Mouse (Mus musculus): ENCODE results near the gene Agpat3. TPM values are rescaled to one million over a fixed set of nuclear protein-coding genes. Genes with fewer than 3 reads are reported as not detected.

Gene Agpat3
- total and polyA plus RNA-seq, 3 experiments, result 0.07 TPM; not detected in 2

- no peaks in the 10 kb centered on the region for H3K79me2 ChIP-seq (ENCODE audit: control insufficient read depth, insufficient read depth, low read length, poor library complexity)
- H3K27ac ChIP-seq (ENCODE audit: control insufficient read depth, low read depth, low read length), result no peak overlapping the region
- H3K9me3 ChIP-seq (replicated peaks; ENCODE audit: insufficient read depth, low read length), result no peaks in the 10 kb centered on the region
- no peak for DNase-seq (ENCODE audit: low read depth, low spot score)
- no peak for TF ChIP-seq CHD2 (IDR thresholded peaks at IDR 0.05; ENCODE audit: low read length)
- no peak for TF ChIP-seq ZNF384 (IDR thresholded peaks at IDR 0.05; ENCODE audit: low read depth, low read length)
- TF ChIP-seq SIN3A (IDR thresholded peaks at IDR 0.05; ENCODE audit: low read length), result no peak
- no peak for TF ChIP-seq MAZ (IDR thresholded peaks at IDR 0.05; ENCODE audit: low read depth, low read length)
- no peak for TF ChIP-seq ZKSCAN1 (IDR thresholded peaks at IDR 0.05; ENCODE audit: low read depth, low read length)
- no peak for TF ChIP-seq USF1 (IDR thresholded peaks at IDR 0.05; ENCODE audit: low read depth, low read length)
- no peak for TF ChIP-seq UBTF (IDR thresholded peaks at IDR 0.05; ENCODE audit: borderline replicate concordance, insufficient read depth, low read depth, low read length)
- no peak for TF ChIP-seq MXI1 (IDR thresholded peaks at IDR 0.05; ENCODE audit: low read depth, low read length)
- no peak for TF ChIP-seq MAFK (IDR thresholded peaks at IDR 0.05; ENCODE audit: borderline replicate concordance, low read depth, low read length)
- H3K36me3 ChIP-seq (ENCODE audit: control insufficient read depth in 1 of 2, insufficient read depth in 2 of 2, low read length in 2 of 2), result no peaks in the 10 kb centered on the region
- no peak overlapping the region for H3K4me3 ChIP-seq (ENCODE audit: control insufficient read depth in 1 of 2, insufficient read depth in 1 of 2, low read depth in 2 of 2, low read length in 2 of 2)
- no peaks in the 10 kb centered on the region for H3K4me1 ChIP-seq (ENCODE audit: control insufficient read depth in 1 of 2, insufficient read depth in 2 of 2, low read length in 2 of 2)
- H3K27me3 ChIP-seq (ENCODE audit: control insufficient read depth in 1 of 2, insufficient read depth in 2 of 2, low read length in 2 of 2), result peaks cover 1 to 6% of the 10 kb centered on the region in 2 experiments
- H3K9ac ChIP-seq (ENCODE audit: control insufficient read depth, low read depth, low read length, poor library complexity, severe bottlenecking), result no peak overlapping the region
Measured at GRCm38 (mm10) chr10:78320526-78320925, 31.8 kb downstream of the Agpat3 start.

- TF ChIP-seq CHD2 (IDR thresholded peaks at IDR 0.05; ENCODE audit: low read length) (no peak), POLR2A (IDR thresholded peaks at IDR 0.05; ENCODE audit: control insufficient read depth in 1 of 2, insufficient read depth in 1 of 2, low read depth in 1 of 2, low read length in 2 of 2, poor library complexity in 1 of 2) (no peak), KAT2A (conservative IDR thresholded peaks at IDR 0.05; ENCODE audit: low read depth, low read length) (no peak), ZNF384 (IDR thresholded peaks at IDR 0.05; ENCODE audit: low read depth, low read length) (no peak), CHD1 (IDR thresholded peaks at IDR 0.05; ENCODE audit: low read depth, low read length) (no peak), ETS1 (IDR thresholded peaks at IDR 0.05; ENCODE audit: low read depth, low read length) (no peak)
- Histone ChIP-seq H3K36me3 (ENCODE audit: control insufficient read depth in 1 of 2, insufficient read depth in 2 of 2, low read length in 2 of 2) (no peaks in the 10 kb centered on the region), H3K4me1 (ENCODE audit: control insufficient read depth in 1 of 2, insufficient read depth in 2 of 2, low read length in 2 of 2) (no peaks in the 10 kb centered on the region), H3K9me3 (replicated peaks; ENCODE audit: insufficient read depth, low read length) (no peaks in the 10 kb centered on the region), H3K9ac (ENCODE audit: control insufficient read depth, low read depth, low read length, poor library complexity, severe bottlenecking) (no peak overlapping the region), H3K4me3 (ENCODE audit: control insufficient read depth in 1 of 2, insufficient read depth in 1 of 2, low read depth in 2 of 2, low read length in 2 of 2) (no peak overlapping the region), H3K27me3 (ENCODE audit: control insufficient read depth in 1 of 2, insufficient read depth in 2 of 2, low read length in 2 of 2) (peaks cover 1 to 8% of the 10 kb centered on the region in 2 experiments), H3K79me2 (ENCODE audit: control insufficient read depth, insufficient read depth, low read length, poor library complexity) (no peaks in the 10 kb centered on the region), H3K27ac (ENCODE audit: control insufficient read depth, low read depth, low read length) (no peak overlapping the region)
- DNase-seq (ENCODE audit: low read depth, low spot score), result no peak
Measured at GRCm38 (mm10) chr10:78319940-78320339, 32.3 kb downstream of the Agpat3 start.

- Histone ChIP-seq H3K79me2 (ENCODE audit: control insufficient read depth, insufficient read depth, low read length, poor library complexity) (no peaks in the 10 kb centered on the region), H3K4me1 (ENCODE audit: control insufficient read depth in 1 of 2, insufficient read depth in 2 of 2, low read length in 2 of 2) (no peaks in the 10 kb centered on the region), H3K36me3 (ENCODE audit: control insufficient read depth in 1 of 2, insufficient read depth in 2 of 2, low read length in 2 of 2) (no peaks in the 10 kb centered on the region), H3K27me3 (ENCODE audit: control insufficient read depth in 1 of 2, insufficient read depth in 2 of 2, low read length in 2 of 2) (peaks cover 1 to 11% of the 10 kb centered on the region in 2 experiments), H3K4me3 (ENCODE audit: control insufficient read depth in 1 of 2, insufficient read depth in 1 of 2, low read depth in 2 of 2, low read length in 2 of 2) (no peak overlapping the region), H3K9ac (ENCODE audit: control insufficient read depth, low read depth, low read length, poor library complexity, severe bottlenecking) (no peak overlapping the region), H3K27ac (ENCODE audit: control insufficient read depth, low read depth, low read length) (no peak overlapping the region), H3K9me3 (replicated peaks; ENCODE audit: insufficient read depth, low read length) (no peaks in the 10 kb centered on the region)
- TF ChIP-seq RCOR1 (IDR thresholded peaks at IDR 0.05; ENCODE audit: low read depth, low read length), result no peak
- no peak for DNase-seq (ENCODE audit: low read depth, low spot score)
Measured at GRCm38 (mm10) chr10:78317270-78317923, 34.9 kb downstream of the Agpat3 start.

All from MEL (cell line).